Mouse (Mus musculus) frontal cortex, postnatal 25 days (tissue): ENCODE data around the gene Knop1.

Experiments used
- DNase-seq, 2 experiments: peaks; one replicate each; pipeline ENCODE4 v3.0.0; 2022; ENCODE audit warnings: low spot score in 2 of 2

The Knop1 gene

DNA sequence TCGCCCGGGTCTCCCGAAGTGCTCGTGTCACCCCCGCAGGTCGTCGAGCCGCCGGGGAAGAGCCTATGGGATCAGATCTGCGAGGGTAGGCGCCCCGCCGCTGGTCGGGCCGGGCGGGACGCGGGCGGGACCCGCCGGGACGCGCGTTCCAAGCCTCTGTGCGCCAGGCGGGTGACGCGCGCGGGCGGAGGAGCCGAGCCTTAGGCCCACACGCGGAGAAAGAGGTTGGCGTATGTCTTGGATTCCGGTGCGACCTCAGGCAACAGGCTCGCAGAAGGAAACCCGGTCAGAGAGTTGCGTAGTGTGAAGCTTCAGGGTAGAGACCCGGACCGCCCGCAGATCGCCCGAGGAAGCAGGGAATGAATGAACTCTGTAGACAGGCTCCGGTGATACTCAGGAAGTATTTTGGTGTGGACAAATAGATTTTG is at the start of gene Knop1:
Gene Knop1 (minus strand): TSS at position 378 of the 428 bp plus-strand sequence.
- no peak for DNase-seq

DNA sequence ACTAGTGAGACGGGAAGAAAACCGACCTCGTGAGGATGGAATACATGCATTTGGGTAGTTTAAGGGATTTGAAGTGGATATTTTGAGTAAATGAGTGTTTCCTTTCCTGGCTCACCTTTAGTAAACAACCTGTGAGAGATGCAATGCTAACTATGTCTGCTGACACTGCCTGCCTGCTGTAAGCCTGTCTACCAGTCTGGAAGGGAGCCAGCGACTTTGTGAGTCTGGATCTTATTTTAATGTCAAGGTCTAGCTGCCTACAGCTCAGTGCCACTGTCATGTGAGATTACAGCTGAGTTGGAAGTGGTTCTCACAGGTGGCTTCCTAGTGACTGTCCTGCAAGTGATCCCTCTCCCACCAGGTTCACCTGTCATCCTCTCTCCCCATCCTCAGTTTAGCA is 48.5 kb upstream of the Knop1 start:
- DNase-seq: no peak

DNA sequence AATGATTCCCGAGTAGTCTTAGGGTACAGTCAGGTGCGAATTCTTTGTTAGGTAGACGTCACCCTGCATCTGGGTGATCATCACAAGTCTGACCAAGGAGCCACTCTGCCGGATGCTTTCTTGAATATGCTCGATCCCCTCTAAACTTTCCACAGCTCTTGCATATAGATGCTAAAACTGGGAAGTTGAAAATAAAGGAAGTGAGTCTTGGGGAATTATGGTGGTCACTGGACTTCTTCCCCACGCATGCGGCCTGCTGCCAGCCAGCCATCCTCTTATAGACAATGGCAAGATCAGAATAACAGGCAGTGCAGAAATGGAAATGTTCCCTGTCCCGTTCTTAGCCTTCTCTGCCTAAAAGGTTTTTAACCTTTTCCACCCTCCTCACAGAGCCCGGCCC is 47.8 kb upstream of the Knop1 start:
- no peak for DNase-seq

DNA sequence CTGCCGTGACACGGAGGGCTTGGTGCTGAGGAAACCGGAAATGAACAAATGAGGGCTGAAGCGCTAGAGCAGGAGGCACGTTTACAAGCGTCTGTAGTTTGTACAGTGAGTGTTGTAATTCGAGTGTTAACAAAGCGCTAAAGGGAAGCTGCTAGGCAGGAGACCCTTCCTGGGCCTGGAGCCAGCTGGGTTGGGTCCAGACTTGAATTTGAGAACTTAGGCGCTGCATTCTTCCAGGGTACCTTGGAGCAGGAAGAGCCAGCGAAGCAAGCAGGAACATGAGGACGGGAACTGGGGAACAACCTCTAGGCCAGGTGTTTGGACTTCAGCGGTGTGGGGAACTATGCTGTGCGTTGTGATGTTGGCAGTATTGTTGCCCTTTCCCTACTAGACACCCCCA is 46.9 kb upstream of the Knop1 start:
- DNase-seq: no peak

DNA sequence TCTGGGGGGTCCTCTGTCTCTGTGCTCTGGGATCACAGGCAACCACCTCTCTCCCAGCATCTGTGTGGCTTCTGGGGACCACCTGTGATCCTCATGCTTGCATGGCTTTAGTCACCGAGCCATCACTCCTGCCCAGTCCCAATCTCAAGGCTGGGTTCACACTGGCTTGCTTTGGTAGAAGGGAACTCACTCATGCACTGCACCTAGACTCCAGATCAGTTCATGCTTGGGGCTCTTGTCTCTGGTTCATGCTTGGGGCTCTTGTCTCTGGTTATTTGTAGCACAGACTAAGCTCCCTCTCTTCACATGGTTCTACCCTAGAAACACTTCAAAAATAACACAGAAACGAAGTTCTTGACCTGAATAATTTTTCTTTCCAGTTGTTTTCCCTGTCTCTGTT is 44.0 kb upstream of the Knop1 start:
- no peak for DNase-seq

DNA sequence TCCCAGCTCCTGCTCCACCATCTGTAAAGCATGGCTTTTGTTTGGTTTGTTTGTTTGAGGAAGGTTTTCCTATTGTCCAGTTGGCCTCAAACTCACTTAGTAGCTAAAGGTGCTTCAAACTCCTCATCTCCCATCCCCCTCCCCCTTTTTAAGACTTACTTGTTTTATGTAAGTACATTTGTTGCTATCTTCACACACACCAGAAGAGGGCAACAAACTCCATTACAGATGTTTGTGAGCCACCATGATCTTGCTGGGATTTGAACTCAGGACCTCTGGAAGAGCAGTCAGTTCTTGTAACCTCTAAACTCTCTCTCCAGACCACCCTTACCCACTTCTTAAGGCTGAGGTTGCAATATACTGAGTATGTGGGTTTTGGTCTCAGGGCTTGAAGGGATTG is 42.0 kb upstream of the Knop1 start:
- DNase-seq: no peak

DNA sequence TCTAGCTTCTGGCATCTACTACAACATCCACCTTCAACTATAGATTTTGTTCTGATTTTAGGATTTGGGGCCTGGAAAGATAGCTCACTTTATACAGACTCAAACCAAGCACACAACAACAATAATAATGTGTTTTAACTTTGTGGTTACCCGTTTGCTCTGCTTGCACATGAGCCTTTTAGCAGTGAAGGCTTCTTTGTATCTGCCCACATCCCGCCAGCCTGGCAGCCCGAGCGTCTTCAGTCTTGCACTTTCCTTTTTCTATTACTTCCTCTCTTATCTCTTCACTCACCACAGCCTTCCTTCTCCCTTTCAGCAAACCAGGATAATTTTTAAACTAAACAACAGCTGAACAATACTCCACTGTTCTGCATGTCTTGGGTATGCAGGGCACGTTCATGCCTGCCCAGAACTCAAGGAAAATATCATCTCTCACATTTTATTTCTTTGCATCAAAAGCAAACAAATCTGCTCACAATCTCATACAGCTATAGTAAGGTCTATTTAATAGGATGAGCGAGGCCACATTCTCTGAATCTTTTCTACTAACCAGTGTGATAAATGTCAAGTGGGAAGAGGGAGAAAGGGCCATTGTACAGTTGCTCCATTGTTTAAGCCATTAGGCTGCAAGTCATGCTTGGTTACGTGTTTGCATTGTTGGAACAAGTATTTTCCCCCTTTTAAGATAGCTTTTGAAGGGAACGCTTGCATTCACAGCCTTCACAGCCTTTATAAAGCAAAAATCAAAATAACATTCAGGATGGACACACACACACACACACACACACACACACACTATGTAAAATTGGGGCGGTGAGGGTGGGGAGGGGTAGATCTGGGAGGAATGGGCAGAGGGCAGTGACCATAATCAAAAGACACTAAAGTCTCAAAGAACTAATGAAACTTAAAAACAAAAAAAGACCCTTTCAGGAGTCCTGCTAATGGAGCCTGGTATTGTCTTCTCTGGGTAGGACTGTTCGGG is 39.7 kb upstream of the Knop1 start:
- DNase-seq: no peak

DNA sequence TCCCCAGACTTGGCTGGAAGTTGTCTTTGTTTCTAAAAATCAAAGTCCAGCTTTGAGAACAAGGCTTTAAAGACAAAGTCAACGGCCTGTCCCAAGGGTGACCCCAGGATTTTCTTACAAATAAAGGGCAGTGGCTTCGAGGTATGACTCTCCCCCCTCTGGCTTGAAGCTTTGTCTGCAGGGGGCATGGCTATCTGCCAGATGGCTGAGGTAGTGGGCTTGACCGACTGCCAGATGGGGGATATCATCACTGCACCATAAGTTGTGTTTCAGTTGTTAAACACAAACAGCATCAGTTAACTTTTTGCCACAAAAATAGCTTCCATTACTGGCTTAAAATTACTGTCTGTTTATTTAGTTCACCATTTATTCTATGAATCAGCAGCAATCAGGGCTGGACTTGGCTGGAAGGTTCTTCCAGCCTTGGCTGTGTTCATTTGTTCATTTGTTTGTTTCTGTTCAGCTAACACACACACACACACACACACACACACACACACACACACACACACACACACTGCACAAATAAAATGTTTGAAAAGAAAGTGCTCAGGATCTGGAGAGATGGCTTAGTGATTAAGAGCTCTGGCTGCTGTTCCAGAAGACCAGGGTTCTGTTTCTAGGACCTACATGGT is 33.1 kb upstream of the Knop1 start:
- no peak for DNase-seq

DNA sequence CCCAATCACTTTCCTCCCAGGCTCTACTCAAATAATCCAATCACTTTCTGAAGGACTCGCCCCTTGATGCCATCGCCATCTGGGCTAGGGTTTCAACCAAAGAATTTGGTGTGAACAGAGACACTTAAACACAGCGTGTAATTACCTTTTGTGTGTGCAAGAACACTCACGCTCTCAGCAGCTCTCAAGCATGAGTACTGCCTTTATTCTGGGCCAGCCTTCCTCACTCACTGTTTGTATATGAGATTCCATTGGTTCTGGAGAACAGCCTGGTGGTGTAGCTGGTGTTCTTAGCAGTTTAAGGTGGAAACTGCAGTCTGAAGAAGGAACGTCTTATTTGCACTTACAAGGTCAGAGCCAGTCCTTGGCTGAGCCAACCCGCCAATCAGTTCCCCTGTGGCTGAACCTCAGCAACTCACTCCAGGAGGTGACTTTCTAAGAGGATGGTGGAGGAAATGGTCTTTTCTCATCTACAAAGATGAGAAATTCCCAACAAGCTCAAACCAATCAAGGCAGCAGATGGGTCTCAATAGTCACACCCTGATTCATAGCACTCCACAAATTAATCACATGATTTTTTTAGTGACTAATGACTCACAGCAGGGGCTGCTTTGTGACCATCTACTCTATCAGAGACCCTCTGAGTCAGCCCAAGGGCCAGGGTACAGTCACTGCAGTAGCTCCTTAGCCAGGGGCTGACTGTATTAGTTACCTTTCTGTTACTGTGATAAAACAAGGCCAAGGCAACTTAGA is 31.4 kb upstream of the Knop1 start:
- DNase-seq: no peak

DNA sequence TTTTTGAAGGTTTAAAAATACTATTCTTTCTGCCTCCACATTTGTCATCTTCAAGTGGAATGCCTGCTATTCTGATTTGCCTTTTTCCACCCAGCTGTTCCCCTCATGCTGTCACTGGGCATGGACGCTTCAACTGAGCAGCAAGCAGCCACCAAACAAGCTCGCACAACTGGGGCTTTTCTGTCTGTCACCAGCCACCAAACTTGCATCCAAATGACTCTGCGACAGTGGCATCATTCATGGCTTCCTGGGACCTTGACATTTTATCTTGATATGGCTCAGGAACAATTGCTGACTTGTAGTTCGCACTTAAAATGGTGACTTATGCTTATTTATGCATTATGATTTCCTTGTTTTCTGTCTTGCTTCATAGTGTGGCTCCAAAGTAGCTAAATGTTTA is 28.9 kb upstream of the Knop1 start:
- no peak for DNase-seq

DNA sequence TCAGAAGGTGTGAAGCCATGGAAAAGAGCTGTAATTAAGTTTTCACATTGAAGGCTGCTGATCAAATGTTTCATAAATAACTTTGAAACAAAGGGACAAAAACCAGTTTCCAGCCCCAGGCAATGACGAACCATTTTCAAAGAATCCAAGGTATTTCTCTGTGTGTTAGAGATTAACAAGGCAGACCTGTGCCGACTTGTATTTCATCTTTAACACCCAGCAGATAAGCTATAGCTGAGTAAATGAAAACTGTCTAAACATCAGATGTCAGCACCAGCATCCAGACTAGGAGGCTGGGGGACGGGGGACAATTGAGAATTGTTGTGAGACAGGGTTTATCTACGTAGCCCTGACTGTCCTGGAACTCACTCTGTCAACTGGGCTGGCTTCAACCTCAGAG is 27.9 kb upstream of the Knop1 start:
- DNase-seq: no peak

DNA sequence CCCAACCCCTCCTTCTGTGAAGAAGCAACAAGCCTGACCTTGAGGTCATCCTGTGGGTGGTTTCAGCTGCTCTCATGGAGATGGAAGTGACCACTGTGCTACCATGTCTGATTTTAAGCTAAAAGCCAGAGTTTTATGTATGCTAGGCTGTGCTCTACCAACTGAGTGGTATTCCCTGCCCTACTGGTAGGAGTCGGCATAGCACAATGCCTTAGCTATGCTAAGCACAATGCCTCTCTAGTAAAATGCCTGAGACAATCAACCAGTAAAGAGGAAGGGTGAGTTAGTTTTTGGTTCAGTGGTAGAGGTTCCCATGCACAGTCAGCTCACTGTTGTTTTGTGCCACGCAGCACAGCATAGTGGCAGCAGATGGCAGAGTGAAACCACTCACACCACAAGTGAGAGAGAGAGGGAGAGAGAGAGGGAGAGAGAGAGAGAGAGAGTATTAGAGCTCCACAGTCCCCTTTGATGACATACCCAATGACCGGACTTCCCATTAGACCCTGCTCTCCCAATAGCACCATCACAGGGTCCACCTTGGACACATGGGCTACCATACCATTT is 23.5 kb upstream of the Knop1 start:
- DNase-seq: no peak

DNA sequence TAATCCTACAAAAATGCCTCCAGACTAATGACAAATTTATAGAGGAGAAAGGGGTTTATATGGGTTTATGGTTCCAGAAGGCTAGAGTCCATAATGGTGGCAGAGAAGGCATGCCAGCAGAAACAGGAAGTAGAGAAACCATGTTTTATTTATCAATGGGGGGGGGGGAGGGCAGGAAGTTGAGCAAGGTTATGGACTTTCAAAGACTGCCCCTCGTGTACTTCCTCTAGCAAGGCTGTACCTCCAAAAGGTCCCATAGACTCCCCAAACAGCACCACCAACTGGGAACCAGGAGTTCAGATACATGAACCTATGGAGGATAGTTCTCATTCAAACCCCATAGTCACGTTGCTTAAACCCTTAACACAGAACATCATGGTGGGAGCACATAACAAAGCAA is 9.3 kb upstream of the Knop1 start:
- no peak for DNase-seq

DNA sequence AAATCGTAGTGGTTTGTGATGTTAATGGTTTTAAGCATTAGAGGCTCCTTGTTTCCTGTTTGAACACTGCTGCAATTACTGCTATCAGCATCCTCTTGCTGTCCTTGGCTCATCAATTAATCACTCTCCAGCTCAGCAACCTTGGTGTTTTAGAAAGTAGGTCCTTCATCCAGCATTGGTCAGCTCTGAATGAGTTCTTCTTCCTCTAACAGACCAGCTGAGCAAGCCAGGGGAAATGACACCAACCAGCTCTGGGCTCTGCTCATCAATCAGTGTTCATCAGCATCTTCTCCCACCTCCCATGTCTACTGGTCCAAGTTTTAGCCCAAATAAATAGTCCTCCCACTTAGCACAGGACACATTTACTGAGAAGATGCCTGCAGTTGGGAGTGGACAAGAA is 2.6 kb upstream of the Knop1 start:
- no peak for DNase-seq

DNA sequence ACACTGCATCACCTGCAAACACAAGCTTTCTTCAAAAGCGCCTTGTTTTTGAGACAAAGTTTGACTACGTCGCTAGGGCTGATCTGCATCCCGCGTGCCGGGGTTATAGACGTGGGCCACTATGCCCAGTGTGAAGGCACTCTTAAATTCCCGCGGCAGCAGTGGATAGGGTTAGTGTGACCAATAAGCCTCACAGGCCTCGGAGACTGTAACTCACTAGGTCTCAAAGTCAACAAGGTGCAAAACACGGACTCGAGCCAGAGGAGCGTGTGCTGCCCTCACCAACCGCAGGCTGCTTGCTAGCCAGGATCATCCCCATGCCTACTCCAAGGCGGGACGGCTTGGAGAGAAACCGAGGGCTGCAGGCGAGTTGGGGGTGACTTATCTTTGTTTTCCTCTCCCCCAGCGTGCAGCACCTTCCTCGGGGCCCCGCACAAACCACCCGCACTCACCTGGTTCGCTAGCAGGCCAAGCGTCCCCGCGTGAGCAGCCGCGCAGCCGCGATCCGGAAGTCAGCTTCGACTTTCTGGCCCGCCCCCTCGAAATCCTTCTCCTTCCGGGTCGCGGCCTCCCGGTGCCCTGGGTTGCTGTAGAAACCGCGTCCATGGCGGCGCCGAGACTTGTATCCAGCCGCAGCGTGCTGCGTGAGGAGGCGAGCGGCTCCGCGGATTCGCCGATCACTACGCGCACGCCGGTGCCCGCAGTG is 730 bp downstream of the Knop1 start, which contains the start of gene Iqck:
Gene Iqck (plus strand): TSS at position 582 of the 706 bp plus-strand sequence.
- DNase-seq: peak; percentile 80 to 83

DNA sequence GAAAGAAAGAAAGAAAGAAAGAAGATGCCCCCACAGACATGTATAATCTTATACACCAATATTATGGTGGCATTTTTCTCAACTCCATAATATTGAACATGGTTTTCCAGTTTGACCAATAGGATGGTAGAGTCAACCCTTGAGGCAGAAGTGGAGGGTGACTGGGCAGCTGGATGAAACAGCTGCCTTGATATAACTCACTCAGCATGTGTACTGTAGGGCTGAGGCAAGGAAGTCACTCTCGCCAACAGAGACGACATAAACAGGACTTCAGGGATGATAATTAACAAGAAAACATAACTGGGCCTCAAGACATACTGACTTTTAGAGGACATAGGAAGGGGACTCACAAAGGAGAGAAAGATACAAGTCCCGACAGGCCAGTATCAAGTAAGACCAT is 1.4 kb downstream of the Knop1 start:
- DNase-seq: no peak

DNA sequence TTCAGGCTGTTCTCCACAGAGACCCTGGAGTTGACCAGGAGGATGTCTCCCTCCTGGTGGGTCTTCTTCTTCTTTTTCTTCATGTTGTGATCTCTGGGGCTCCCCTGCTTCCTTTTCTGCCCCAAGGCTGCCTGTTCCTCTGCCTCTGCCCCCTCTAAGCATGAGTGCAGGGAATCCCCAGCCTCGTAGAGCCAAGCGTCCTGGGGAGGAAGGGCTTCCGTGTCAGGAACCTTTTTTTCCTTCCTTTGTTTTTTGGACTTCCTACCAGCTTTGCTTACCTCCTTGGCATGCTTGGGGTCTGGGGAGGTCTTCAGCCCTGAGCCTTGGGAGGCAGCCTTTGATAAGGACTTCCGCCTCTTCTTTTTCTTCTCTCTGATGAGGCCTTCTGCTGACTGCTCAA is 3.4 kb downstream of the Knop1 start:
- no peak for DNase-seq

DNA sequence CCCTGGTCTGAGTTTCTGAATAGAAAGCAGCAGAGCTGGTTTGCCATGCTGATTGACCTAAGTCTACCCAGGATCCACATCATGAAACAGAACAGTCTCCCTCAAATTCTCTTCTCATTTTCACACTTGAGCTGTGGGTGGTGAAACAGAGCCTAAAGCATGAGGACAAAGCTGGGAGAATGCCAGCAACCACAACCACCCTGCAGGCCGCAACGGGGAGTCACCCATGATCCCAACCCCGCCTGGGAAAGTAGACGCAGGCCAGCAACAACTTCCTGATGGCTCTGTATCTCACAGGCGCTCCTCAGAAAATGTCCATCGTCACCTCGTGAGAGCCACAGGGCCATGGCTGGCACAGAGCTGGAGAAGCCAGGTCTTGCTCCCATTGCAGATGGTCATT is 4.5 kb downstream of the Knop1 start:
- DNase-seq: no peak

DNA sequence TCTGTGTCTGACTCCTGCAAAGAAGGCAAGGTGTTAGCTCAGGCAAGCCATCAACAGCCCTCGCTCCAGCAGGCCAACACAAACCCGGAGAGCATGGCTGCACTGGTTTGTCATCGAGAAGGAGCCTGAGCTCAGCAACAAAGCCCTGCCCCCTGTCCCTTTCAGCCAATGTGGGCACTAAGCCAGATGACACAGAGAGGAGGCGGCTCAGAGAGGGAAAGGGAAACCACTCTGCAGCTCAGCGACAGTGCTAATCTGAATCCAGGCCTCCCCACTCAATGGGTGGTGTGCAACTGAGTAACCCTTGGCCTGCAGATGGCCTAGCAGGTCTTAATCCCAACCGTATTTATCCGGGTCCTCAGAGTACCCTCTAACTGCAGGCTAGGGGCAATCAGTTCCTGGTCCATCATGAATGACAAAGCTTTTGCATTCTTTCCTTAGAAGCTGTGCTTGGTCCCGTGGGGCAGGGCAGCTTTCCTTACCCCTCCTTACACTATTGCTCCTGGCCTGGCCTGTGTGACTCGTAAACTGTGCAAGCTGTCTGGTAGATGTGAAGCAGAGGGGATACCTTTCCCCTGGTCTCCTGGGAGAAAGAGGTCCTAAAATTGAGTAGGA is 5.3 kb downstream of the Knop1 start:
- DNase-seq: no peak

DNA sequence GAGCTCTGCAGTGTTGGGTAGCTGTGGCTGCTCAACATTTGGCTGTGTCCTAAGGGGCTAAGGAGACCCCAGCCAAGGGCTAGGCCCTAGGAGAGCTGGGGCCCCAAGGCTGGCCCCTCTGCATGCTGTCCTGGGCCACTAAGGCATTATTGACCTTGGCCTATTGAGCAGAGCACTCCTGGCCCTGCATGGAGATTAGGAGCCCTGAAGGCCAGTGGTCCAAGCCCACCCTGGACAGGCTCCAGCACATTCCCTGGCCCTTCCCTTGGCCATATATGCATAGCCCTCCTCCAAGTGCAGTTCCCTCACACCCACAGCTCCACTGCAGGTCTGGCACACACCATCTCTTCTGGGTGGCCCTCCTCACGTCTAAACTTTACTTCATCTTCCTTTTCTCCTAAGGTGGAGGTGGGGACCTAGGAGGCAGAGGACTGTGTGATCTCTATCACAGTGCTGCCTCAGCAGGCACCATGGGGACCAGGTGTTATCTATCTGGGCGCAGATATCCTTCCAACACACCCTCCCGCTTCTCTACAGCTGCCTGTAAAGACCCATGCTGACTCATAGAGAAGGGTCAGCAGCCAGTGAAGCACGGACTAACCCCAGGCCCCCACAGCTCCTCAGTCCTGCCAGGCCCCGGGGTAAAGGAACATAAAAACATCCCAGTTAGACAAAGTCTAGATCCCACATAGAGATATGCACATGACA is 6.4 kb downstream of the Knop1 start:
- no peak for DNase-seq
